Mouse (Mus musculus) MEL (cell line): ENCODE data around the gene Zfp212. TPM values are rescaled to one million over a fixed set of nuclear protein-coding genes. Genes with fewer than 3 reads are reported as not detected.

Experiments
- DNase-seq: peaks from one replicate; pipeline ENCODE4 v3.0.0; 2011; ENCODE audit warnings: low read depth, low spot score
- H3K27ac ChIP-seq: 2 replicates; pipeline ENCODE4 v1.5.1; 2012; ENCODE audit warnings: low read depth, mild to moderate bottlenecking, control low read depth, low read length, moderate library complexity; ENCODE audit not compliant: control insufficient read depth
- H3K27me3 ChIP-seq, 2 experiments: fragments of 150-350 bp in 1 of 2; sonication (generic) in 1 of 2; 2 replicates each; pipeline ENCODE4 v1.6.1; 2012; ENCODE audit warnings: low read length in 2 of 2, mild to moderate bottlenecking in 2 of 2, improper control_type of control experiment in 1 of 2, moderate library complexity in 1 of 2; ENCODE audit not compliant: insufficient read depth in 2 of 2, control insufficient read depth in 1 of 2
- H3K36me3 ChIP-seq, 2 experiments: 2 replicates each; pipeline ENCODE4 v1.6.1; 2012 to 2014; ENCODE audit warnings: low read length in 2 of 2, improper control_type of control experiment in 1 of 2, inconsistent platforms in 1 of 2, mild to moderate bottlenecking in 1 of 2; ENCODE audit not compliant: insufficient read depth in 2 of 2, control insufficient read depth in 1 of 2
- H3K4me1 ChIP-seq, 2 experiments: fragments of 150-350 bp in 1 of 2; sonication (generic) in 1 of 2; 2 replicates each; pipeline ENCODE4 v1.6.1; 2012; ENCODE audit warnings: low read length in 2 of 2, improper control_type of control experiment in 1 of 2, mild to moderate bottlenecking in 1 of 2; ENCODE audit not compliant: insufficient read depth in 2 of 2, control insufficient read depth in 1 of 2
- H3K4me3 ChIP-seq, 2 experiments: fragments of 150-350 bp in 1 of 2; sonication (generic) in 1 of 2; 2 replicates each; pipeline ENCODE4 v1.5.1; 2012; ENCODE audit warnings: low read depth in 2 of 2, low read length in 2 of 2, mild to moderate bottlenecking in 2 of 2, moderate library complexity in 2 of 2, control low read depth in 1 of 2, improper control_type of control experiment in 1 of 2; ENCODE audit not compliant: control insufficient read depth in 1 of 2, insufficient read depth in 1 of 2
- H3K79me2 ChIP-seq: 2 replicates; pipeline ENCODE4 v1.6.1; 2012; ENCODE audit warnings: mild to moderate bottlenecking, low read length, moderate library complexity; ENCODE audit not compliant: control insufficient read depth, poor library complexity, insufficient read depth
- H3K9ac ChIP-seq: 2 replicates; pipeline ENCODE4 v1.6.1; 2012; ENCODE audit warnings: low read depth, mild to moderate bottlenecking, control low read depth, low read length, moderate library complexity; ENCODE audit not compliant: control insufficient read depth, poor library complexity, severe bottlenecking
- H3K9me3 ChIP-seq: fragments of 150-350 bp; sonication (generic); replicated peaks from 2 replicates; pipeline ENCODE4 v1.6.1; 2012; ENCODE audit warnings: mild to moderate bottlenecking, low read length, improper control_type of control experiment, moderate library complexity; ENCODE audit not compliant: insufficient read depth
- BHLHE40 ChIP-seq: IDR thresholded peaks from 2 replicates; pipeline ENCODE4 v1.6.1; 2012; ENCODE audit warnings: low read depth, mild to moderate bottlenecking, inconsistent platforms, low read length, improper control_type of control experiment, borderline replicate concordance
- CHD1 ChIP-seq: IDR thresholded peaks from 2 replicates; pipeline ENCODE4 v1.6.1; 2012; ENCODE audit warnings: low read depth, mild to moderate bottlenecking, inconsistent platforms, low read length, improper control_type of control experiment
- EP300 ChIP-seq, 2 experiments: IDR thresholded peaks; 2 replicates each; pipeline ENCODE4 v1.6.1; 2011; ENCODE audit warnings: improper control_type of control experiment in 2 of 2, low read length in 2 of 2, low read depth in 1 of 2, mild to moderate bottlenecking in 1 of 2
- GABPA ChIP-seq: IDR thresholded peaks from 2 replicates; pipeline ENCODE4 v1.6.1; 2012; ENCODE audit warnings: low read depth, mild to moderate bottlenecking, inconsistent platforms, low read length, improper control_type of control experiment, moderate library complexity
- HCFC1 ChIP-seq: IDR thresholded peaks from 2 replicates; pipeline ENCODE4 v1.6.1; 2012; ENCODE audit warnings: low read depth, mild to moderate bottlenecking, inconsistent platforms, low read length, improper control_type of control experiment, moderate library complexity
- MAFK ChIP-seq: IDR thresholded peaks from 2 replicates; pipeline ENCODE4 v1.6.1; 2011; ENCODE audit warnings: low read depth, mild to moderate bottlenecking, low read length, improper control_type of control experiment, borderline replicate concordance
- MAX ChIP-seq: IDR thresholded peaks from 2 replicates; pipeline ENCODE4 v1.6.1; 2011; ENCODE audit warnings: low read length, improper control_type of control experiment
- MAZ ChIP-seq: IDR thresholded peaks from 2 replicates; pipeline ENCODE4 v1.6.1; 2012; ENCODE audit warnings: low read depth, mild to moderate bottlenecking, inconsistent platforms, low read length, improper control_type of control experiment
- MEF2A ChIP-seq: IDR thresholded peaks from 2 replicates; pipeline ENCODE4 v1.6.1; 2014; ENCODE audit warnings: low read depth, mild to moderate bottlenecking, inconsistent platforms, low read length, improper control_type of control experiment; ENCODE audit not compliant: poor library complexity, insufficient replicate concordance, severe bottlenecking; ENCODE audit errors: extremely low read depth
- NRF1 ChIP-seq: IDR thresholded peaks from 2 replicates; pipeline ENCODE4 v1.6.1; 2014; ENCODE audit warnings: low read depth, mild to moderate bottlenecking, inconsistent platforms, low read length, improper control_type of control experiment, moderate library complexity; ENCODE audit not compliant: poor library complexity, insufficient read depth, severe bottlenecking
- POLR2AphosphoS2 ChIP-seq: IDR thresholded peaks from 2 replicates; pipeline ENCODE4 v1.6.1; 2011; ENCODE audit warnings: low read length, improper control_type of control experiment
- POLR2AphosphoS5 ChIP-seq: IDR thresholded peaks from 2 replicates; pipeline ENCODE4 v1.6.1; 2012; ENCODE audit warnings: low read depth, borderline replicate concordance, mild to moderate bottlenecking, inconsistent platforms, low read length, moderate library complexity, mixed read lengths
- RAD21 ChIP-seq: IDR thresholded peaks from 2 replicates; pipeline ENCODE4 v1.6.1; 2011; ENCODE audit warnings: mild to moderate bottlenecking, low read depth, low read length, improper control_type of control experiment
- SIN3A ChIP-seq: IDR thresholded peaks from 2 replicates; pipeline ENCODE4 v1.6.1; 2012; ENCODE audit warnings: low read length, improper control_type of control experiment, inconsistent platforms
- SMC3 ChIP-seq: IDR thresholded peaks from 2 replicates; pipeline ENCODE4 v1.6.1; 2011; ENCODE audit warnings: low read depth, low read length, improper control_type of control experiment
- TBP ChIP-seq: IDR thresholded peaks from 2 replicates; pipeline ENCODE4 v1.8.0; 2011; ENCODE audit warnings: low read depth, low read length, improper control_type of control experiment
- TCF12 ChIP-seq: IDR thresholded peaks from 2 replicates; pipeline ENCODE4 v1.6.1; 2014; ENCODE audit warnings: low read depth, mild to moderate bottlenecking, inconsistent platforms, low read length, improper control_type of control experiment, moderate library complexity
- UBTF ChIP-seq: IDR thresholded peaks from 2 replicates; pipeline ENCODE4 v1.6.1; 2012; ENCODE audit warnings: low read depth, mild to moderate bottlenecking, inconsistent platforms, low read length, improper control_type of control experiment, moderate library complexity, borderline replicate concordance; ENCODE audit not compliant: insufficient read depth
- USF1 ChIP-seq: IDR thresholded peaks from 2 replicates; pipeline ENCODE4 v1.6.1; 2014; ENCODE audit warnings: low read depth, mild to moderate bottlenecking, inconsistent platforms, low read length, improper control_type of control experiment, moderate library complexity
- USF2 ChIP-seq, 2 experiments: IDR thresholded peaks; 2 replicates each; pipeline ENCODE4 v1.6.1; 2011 to 2012; ENCODE audit warnings: improper control_type of control experiment in 2 of 2, low read length in 2 of 2, borderline replicate concordance in 1 of 2, inconsistent platforms in 1 of 2, low read depth in 1 of 2, mild to moderate bottlenecking in 1 of 2; ENCODE audit not compliant: insufficient read depth in 1 of 2
- ZC3H11A ChIP-seq: IDR thresholded peaks from 2 replicates; pipeline ENCODE4 v1.6.1; 2012; ENCODE audit warnings: low read depth, mild to moderate bottlenecking, inconsistent platforms, low read length, improper control_type of control experiment
- ZKSCAN1 ChIP-seq: IDR thresholded peaks from 2 replicates; pipeline ENCODE4 v1.6.1; 2012; ENCODE audit warnings: low read depth, mild to moderate bottlenecking, inconsistent platforms, low read length, improper control_type of control experiment, moderate library complexity
- ZMIZ1 ChIP-seq: IDR thresholded peaks from 2 replicates; pipeline ENCODE4 v1.6.1; 2012; ENCODE audit warnings: low read depth, mild to moderate bottlenecking, inconsistent platforms, low read length, improper control_type of control experiment, moderate library complexity
- polyA plus RNA-seq, 2 experiments: library from polyadenylated mRNA; stranded (reverse) in 1 of 2; unstranded in 1 of 2; fragments of >175 nt in 1 of 2; fragments of >200 nt in 1 of 2; gene quantifications; 2 replicates each; pipeline versions ENCODE4 v1.2.1 to v1.2.4; 2012; ENCODE audit warnings: low replicate concordance in 2 of 2, low read depth in 1 of 2; ENCODE audit not compliant: insufficient read length in 2 of 2, insufficient read depth in 1 of 2, missing spikeins in 1 of 2
- total RNA-seq: library from RNA; depleted of rRNA; stranded (reverse); fragments of 300-350 nt; gene quantifications from 2 replicates; pipeline ENCODE4 v1.2.3, GENCODE M21; 2012

Gene Zfp212
- total and polyA plus RNA-seq, 3 experiments = 7.4 to 17.5 TPM; not detected in 1

- H3K36me3 ChIP-seq = peaks cover 0 to 2% of the 10 kb centered on the region in 2 experiments; a peak in 1 of 4 replicates
- no peak overlapping the region for H3K27ac ChIP-seq
- H3K79me2 ChIP-seq = no peaks in the 10 kb centered on the region
- TF ChIP-seq HCFC1 (no peak), MAZ (no peak), NRF1 (no peak), ZMIZ1 (no peak), BHLHE40 (no peak), ZC3H11A (no peak), USF1 (no peak), MEF2A (no peak), TCF12 (no peak), MAX (no peak), RAD21 (no peak), EP300 (IDR thresholded peaks at IDR 0.05; ENCODE audit: low read depth in 1 of 2, low read length in 2 of 2) (no peak), POLR2AphosphoS5 (no peak), SIN3A (no peak)
- DNase-seq = no peak
- no peak overlapping the region for H3K4me3 ChIP-seq
- H3K9ac ChIP-seq = no peak overlapping the region
- H3K9me3 ChIP-seq = no peaks in the 10 kb centered on the region
- no peaks in the 10 kb centered on the region for H3K4me1 ChIP-seq
- no peaks in the 10 kb centered on the region for H3K27me3 ChIP-seq
Measured at GRCm38 (mm10) chr6:47903587-47903986, 16.7 kb upstream of the Zfp212 start.

- DNase-seq = no peak
- H3K4me3 ChIP-seq = no peak overlapping the region
Measured at GRCm38 (mm10) chr6:47904361-47904760, 15.9 kb upstream of the Zfp212 start.

More at GRCm38 (mm10) chr6:47904361-47904760, 15.9 kb upstream of the Zfp212 start:
- no peak overlapping the region for H3K27ac ChIP-seq
- no peak overlapping the region for H3K9ac ChIP-seq
- no peaks in the 10 kb centered on the region for H3K79me2 ChIP-seq
- TF ChIP-seq USF2 (IDR thresholded peaks at IDR 0.05; ENCODE audit: borderline replicate concordance in 1 of 2, insufficient read depth in 1 of 2, low read depth in 1 of 2, low read length in 2 of 2) (no peak), POLR2AphosphoS2 (no peak), MAZ (no peak), TBP (no peak), POLR2AphosphoS5 (no peak), GABPA (no peak), ZKSCAN1 (no peak), CHD1 (no peak), MAFK (no peak), SMC3 (no peak), UBTF (no peak)
- no peaks in the 10 kb centered on the region for H3K9me3 ChIP-seq
- peaks cover 0 to 2% of the 10 kb centered on the region in 2 experiments; a peak in 1 of 4 replicates for H3K36me3 ChIP-seq
- no peaks in the 10 kb centered on the region for H3K27me3 ChIP-seq
- H3K4me1 ChIP-seq = no peaks in the 10 kb centered on the region
